Mouse (Mus musculus) left cerebral cortex, postnatal 14 days (tissue): ENCODE data around the gene Kif9. TPM values are rescaled to one million over a fixed set of nuclear protein-coding genes. Genes with fewer than 3 reads are reported as not detected.

Experiments used
- DNase-seq, 2 experiments: peaks; one replicate each; pipeline ENCODE4 v3.0.0; 2021 to 2022; ENCODE audit warnings: low spot score in 2 of 2, mixed read lengths in 1 of 2
- intact Hi-C: fragments of 180-260 bp; cut with DNase I; formaldehyde crosslinking; loops from one replicate; pipeline ENCODE4 v1.15.1; 2025
- long read RNA-seq, 2 experiments: library from polyadenylated mRNA; stranded (forward); transcript quantifications; one replicate each; pipeline ENCODE4 v2.0.0; 2021
- total RNA-seq, 2 experiments: library from RNA; stranded (reverse); gene quantifications; 2 replicates each; pipeline ENCODE4 v1.2.3; 2021

Kif9 gene
- 1 to 10 TPM; 4.6 to 6.4 TPM for total RNA-seq
- long read RNA-seq, experiment 1, partial matches to known transcripts, result 0 of 6 reads
- long read RNA-seq, experiment 1, other reads (novel, unspliced or antisense), result 5 of 6 reads
- long read RNA-seq, experiment 2, partial matches to known transcripts, result 0 of 2 reads
- long read RNA-seq, experiment 2, other reads (novel, unspliced or antisense), result 2 of 2 reads

DNA sequence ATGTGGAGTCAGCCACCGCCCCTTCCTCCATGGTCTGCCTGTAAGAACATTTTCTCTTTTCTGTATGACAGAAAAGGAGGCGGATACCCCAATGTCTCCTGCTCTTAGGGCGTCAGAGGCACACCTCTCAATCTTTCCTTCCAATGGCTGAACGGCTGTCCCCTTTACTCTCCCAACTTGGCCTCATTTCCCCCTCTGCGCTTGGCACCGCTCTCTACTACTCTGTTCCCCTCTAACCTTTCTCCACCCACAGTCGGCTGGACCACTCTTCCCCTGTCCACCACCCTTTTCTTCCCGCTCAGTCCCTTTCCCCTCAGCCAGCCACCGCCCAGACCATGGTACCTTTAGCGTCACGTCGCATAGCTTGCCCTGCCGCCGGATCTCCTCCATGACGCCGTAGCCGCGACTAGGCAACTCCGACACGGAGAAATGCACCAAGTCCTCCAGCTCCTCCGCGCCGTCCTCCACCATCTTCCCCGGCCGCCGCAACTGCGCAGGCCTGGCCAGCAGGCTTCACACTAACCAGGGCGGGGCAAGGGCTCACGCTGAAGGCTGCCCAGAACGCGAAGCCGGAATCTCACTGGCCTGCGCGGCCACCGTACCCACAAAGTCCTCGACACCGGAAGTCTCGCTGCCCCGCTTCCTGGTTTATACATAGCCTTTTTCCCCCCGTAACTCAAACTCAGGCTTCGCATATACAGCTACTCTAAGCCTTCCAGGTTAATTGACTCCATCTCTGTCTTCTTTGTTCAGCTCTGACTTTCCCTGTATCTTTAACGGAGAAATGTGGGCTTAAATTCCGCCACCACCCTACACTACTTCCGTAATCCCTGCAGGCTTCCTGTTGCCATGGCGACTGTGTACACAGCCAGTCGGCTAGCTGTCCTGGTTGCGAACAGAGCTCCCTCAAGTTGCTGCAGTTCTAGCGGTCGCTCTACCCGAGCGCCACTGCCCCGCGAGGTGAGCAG is at the start of gene Kif9, which contains the start of gene Klhl18:
Kif9 (plus strand) TSS at position 835 of the 968 bp plus-strand sequence.
Klhl18 (minus strand) TSS at position 571 of the 968 bp plus-strand sequence.
- DNase-seq, result peak; percentile 98 to 99
- intact Hi-C loops, result loop anchor here (5.0 kb wide), 1 partner anchor 56 kb away; the partner anchor contains the start of gene Setd2

DNA sequence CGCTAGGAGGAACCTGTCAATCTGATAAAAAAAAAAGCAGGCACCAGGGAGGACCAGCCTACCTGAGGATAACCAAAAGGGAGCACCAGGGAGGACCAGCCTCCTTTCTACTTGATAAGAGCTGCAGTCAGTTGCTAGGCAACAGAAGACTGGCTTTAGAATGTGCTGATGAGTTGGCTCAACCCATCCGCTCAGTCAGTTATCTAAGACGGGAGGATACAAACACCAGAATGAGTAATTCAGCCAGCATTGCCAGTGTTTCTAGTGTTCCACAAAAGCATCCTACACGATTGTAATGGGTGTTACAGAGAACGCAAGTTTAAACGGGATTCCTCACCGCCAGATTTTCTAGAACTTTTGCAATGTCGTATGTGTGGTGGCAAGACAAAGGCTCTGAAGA is 45.5 kb upstream of the Kif9 start:
- intact Hi-C loops, result no loop called here
- DNase-seq, result peak; percentile 45 to 81

DNA sequence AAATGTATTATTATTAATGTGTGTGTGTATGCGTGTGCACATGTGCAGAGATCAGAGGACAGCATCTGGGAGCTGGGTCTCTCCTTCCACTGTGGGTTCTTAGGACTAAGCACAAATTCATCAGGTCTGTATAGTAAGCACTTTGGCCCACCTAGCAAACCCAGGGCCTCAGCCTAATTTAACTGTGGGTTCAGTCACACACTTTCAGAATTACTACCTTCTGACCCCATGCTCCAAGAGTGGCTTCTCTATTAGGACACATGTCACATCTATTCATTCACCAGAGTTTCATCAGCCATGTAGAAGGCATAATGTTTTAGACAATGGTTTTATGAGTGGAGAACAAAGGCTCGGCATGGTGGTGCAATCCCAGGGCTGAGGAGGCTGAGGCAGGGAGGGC is 43.7 kb upstream of the Kif9 start:
- intact Hi-C loops, result no loop called here
- no peak for DNase-seq

DNA sequence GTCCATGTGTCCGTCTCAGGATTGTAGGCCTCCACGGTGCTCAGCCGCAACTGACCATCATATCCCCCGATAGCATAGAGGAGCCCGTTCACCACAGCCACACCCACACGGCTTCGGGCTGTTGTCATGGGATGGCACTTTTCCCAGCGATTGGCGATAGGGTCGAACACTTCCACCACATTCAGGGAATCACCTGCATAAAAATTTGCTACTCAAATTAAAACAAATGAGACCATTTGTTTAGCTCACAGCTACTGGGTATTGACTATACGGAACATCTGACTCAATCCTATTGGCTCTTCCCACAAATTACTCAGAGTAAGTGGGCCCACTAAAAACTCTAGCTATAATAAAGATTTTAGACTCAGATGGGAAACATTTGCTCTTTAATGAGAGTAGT is 40.7 kb upstream of the Kif9 start:
- intact Hi-C loops, result no loop called here
- DNase-seq, result no peak

DNA sequence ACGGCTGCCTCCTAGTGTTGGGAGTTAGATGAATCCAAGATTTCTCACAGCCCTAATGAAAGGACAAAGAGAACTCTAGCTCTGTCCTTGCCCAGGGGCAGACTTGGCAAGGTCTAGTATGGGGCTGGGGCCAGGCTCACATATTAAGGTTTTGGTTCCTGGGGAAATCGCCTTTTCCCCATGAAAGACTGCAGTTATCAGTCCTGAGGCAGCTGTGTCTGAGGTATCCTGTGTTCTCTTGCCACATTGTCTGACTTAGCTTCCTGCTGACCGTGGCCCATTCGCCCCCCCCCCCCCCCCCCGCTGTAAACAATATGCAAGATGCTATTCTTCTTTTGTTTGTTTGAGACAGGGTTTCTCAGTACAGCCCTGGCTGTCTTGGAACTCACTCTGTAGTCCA is 36.7 kb upstream of the Kif9 start:
- no peak for DNase-seq
- intact Hi-C loops, result loop anchor here (10.0 kb wide), 1 partner anchor 185 kb away; the partner anchor contains the start of gene Nradd

DNA sequence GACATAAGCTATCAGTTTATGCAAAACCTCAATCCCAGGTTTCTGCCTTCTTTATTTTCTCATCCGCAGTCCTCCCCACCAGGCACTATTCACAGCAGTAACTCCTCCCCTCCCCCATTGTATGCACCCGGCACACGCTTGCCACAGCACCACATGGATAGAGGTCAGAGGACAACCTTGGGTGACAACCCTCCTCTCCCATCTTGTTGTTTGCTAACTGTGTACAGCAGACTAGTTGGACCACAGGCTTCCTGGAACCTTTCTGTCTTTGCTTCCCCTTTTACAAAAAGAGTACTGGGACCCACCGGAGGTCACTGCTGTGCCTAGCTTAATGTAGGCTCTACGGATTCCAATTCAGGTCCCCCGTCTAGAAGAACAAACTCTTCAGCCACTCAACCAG is 36.2 kb upstream of the Kif9 start:
- DNase-seq, result no peak
- intact Hi-C loops, result loop anchor here (10.0 kb wide), 1 partner anchor 184 kb away; the partner anchor contains the start of gene Nradd

DNA sequence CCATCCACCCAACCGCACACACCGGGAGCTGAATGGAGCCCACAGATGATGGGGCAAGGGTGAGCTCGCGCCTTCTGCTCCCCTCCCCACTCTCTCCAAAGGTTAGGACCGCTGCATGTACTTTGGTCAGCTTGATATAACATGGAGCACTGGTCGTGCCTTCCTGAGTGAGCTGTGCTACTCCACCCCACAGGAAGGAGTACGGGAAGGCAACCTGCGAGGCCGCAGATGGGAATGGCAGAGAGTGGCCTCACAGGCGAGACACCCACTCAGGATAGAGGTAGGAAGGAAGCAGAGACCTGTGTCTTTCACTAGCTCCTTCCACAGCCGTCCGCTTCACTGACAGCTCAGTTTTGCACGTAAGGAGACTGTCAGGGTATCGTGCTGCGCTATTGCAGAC is 28.4 kb upstream of the Kif9 start:
- intact Hi-C loops, result loop anchor here (10.0 kb wide), 1 partner anchor 176 kb away; the partner anchor contains the start of gene Nradd
- no peak for DNase-seq

DNA sequence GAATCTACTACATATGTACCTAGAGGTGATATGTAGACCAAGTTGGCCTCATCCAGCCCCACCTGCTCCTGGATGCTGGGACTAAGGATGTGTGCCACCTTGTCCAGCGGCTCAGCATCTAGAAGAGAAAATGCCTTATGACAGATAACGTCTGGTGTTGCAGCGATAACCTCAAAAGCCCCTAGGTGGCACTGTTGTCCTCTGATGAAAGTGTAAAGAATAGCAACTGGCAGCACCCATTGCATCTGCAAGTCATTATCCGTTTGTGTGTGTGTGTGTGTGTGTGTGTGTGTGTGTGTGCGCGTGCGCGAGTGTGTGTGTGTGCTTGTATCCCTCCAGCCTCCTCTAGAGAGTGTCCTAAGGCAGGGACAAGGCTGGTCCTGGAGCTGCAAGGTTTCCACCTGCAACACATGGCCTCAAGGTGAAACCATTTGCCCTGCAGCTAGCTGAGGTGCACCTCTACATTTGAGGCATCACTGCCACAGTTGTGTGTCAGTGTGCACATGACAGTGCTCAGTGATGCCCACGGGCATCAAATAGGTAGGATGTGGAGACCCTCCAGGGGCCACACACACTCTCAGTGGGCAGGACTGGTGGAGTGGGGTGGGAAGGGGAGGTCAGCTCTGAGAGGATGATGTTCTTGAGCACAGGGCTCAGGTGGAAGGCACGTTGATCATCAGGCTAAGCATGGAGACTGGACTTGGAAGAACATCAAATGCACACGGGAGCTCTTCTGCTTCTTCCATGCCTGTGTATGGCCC is 27.7 kb upstream of the Kif9 start:
- intact Hi-C loops, result loop anchor here (10.0 kb wide), 1 partner anchor 176 kb away; the partner anchor contains the start of gene Nradd
- peak; percentile 88 to 96 for DNase-seq

DNA sequence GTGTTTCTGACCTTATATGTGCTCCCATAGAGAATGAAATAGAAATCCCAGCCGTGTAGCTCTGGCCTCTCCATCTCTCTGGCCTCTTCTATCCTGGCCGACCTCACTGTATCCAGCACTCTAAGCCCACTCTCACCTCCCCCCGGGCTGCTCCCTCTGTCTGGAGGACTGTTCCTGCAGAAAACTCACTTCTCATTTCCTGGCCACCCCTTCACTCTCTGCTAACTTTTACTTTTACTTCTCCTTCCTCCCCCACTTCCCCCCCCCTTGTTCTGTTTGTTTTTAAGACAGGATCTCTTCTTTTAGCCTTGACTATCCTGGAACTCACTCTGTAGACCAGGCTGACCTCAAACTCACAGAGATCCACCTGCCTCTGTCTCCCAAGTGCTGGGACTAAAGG is 24.2 kb upstream of the Kif9 start:
- no peak for DNase-seq
- intact Hi-C loops, result no loop called here

DNA sequence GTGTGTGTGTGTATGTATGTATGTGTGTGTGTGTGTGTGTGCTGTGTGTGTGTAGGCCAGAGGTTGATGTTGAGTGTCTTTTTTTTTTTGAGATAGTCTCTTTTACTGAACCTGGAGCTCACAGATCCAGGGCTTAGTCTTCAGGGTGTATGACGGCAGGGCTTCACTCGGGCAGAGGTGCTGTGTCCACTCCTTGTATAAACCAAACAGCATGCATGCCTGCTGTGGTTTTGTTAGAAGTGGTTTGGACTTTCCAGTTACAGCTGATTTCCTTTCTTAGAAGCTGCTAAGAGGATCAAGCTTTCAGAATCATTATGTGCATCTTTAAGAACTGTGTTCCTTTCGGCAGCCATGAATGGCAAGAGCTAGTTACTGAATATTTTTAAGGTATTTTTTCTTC is 18.8 kb upstream of the Kif9 start:
- no peak for DNase-seq
- intact Hi-C loops, result no loop called here

DNA sequence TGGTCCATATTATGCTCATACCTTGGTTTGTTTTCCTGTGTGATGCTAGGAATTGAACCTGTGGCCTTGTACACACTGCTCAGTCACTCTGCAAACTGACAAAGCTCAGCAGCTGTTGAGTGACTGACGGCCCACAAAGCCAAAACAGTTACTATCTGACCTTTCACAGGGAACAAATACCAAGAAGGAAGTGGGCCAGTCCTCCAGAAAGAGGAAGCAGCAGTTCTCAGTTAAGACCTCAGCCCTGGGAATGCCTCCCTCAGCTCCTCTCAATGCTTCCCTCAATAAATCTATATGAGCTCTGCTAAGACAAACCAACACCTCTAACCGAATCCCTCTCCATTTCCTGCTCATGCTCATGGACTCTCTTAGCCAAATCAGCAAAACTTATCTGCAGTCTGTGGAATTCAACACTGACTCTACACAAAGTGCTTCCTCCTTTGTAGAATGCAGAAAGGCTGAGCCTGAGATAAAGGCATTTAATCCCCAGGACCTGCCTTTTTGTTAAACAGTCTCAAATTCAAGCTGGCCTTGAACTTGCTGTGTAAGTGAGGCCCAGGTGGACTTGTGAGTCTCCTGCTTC is 17.5 kb upstream of the Kif9 start:
- intact Hi-C loops, result no loop called here
- DNase-seq, result no peak

DNA sequence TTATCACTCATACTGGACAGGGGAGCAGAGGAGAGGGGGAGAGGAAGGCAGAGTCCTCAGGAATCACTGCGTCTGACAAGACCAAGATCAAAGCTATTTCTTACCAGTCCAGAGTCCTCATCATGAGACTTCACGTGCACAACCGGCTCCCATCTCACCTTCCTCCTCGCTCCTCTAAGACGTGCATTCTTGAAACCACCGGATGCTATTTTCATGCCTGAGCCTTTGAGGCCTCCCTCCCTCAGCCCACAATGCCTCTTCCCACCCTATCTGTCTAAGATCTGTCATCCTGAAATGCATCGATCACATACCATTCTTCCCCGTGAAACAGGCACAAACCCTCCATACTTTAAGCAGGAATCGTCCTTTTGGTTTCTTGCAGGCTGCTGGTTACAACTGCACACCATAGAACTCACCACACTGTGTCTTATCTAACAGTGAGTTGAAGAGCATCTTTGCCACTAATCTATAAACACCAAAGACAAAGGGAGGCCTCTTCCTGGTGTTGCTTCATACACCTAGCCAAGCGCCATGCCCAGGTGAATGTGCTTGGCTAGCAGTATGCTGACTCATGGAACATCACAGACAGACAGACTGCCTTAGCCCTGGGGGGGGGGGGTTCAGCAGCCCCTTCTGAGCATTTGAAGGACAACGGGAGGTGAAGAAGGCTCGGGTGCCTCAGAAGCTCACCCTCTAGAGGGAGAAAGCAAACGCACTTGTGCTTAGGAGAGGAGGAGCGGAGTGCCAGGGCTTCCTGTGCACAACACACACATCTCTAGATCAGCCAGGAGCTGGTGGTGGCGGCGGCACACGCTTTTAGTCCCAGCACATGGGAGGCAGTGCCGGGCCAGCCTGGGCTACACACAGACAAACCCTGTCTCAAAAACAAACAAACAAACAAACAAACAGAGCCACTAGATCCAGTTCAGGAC is 15.6 kb upstream of the Kif9 start:
- intact Hi-C loops, result no loop called here
- no peak for DNase-seq

DNA sequence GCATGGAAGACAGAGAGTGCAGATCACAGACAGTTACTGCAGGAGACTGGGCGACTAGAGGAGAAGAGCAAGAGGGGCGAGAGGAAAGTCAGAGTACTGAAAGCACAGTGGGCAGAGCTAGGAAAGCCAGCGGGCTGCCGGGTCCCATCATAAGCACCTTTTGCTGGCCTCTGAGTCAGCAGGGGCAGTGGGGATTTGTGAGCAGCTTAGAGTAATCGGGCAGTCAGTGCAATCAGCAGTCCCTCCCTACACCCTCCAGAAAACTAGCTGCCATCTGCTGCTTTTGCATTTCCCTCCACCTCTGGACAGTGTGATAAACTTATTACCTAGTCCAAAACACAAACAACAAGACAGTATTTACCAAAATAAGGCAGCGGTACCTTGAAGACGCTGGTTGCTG is 14.4 kb upstream of the Kif9 start:
- intact Hi-C loops, result no loop called here
- no peak for DNase-seq

DNA sequence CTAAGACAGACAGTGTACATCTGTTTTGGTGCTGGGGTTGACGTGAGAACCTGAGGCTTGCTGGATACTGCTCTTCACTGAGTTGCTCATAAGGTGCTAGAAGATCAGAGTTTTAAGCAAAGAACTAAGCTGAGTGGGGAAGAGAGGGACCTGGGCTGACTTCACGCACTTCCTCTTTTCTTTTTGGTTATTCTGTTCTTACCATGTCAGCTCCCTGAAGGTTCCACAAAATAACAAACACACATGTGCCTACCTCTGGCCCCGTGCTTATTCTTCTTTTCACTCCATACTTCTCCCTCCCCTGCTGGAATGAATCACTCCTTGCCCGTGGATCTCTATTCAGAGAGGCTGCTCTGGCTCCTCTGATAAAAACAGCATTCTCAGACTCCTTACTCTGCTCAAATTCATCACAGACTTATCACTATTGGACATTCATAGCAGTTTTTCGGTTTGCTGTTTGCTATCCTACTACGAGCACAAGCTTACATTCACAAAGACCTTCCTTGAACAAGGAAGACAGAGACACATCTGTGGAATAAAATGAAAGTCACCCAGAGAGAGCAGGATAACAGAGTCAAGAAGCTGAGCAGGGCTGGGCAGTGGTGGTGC is 12.7 kb upstream of the Kif9 start:
- DNase-seq, result no peak
- intact Hi-C loops, result no loop called here

DNA sequence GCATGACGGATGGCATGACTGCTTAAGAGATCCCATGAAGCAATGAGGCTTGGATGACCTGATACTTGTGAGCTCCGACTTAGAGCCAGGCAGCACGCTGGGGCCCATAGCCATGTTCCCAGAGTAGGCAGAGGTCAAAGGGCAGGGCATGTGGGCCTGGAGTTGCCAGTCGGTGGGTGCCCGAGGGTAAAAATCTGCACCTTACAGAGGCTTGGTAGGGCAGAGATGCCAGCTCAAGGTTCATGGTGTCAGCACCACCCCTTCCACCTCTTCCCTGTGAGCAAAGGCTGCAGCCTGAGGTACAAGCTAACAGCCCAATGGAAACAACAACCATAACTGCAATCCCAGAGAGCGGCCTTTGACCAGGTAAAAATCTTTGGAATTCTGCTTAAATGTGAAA is 11.4 kb upstream of the Kif9 start:
- DNase-seq, result no peak
- intact Hi-C loops, result no loop called here

DNA sequence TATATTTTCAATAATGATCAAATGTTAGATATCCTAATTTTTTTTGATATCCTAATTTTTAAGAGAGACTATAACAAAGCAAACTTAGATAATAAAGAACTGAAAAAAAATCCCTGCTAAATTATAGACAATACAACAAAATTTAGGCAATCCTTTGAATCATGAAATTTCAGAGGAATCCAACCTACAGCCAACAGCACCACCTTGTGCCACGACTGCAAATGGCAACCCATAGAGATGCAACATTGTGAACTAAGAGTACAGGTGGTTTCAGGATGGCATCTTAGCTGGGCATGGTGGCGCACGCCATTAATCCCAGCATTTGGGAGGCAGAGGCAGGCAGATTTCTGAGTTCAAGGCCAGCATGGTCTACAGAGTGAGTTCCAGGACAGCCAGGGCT is 10.6 kb upstream of the Kif9 start:
- intact Hi-C loops, result no loop called here
- DNase-seq, result peak in 1 of 2 experiments; percentile 30

DNA sequence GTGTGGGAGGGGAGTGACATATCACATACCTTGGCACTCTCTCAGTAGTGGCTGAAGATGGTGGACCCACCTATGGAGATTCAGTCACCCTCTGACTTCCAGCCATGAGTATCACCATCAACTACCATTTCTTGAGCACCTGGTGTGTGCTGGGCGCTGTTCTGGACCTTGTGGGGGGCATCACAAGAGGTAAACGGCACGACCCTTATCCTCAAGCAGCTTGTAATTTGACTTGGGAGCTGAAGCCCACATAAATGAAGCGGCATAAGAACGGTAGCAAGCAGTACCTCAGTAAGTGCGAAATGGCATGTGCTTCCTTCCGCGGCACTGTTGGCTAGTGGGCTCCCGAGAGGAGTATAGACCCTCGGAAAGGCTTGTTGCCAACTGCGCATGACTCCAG is 1.2 kb downstream of the Kif9 start:
- DNase-seq, result no peak
- intact Hi-C loops, result loop anchor here (5.0 kb wide), 1 partner anchor 54 kb away; the partner anchor contains the start of gene Setd2

DNA sequence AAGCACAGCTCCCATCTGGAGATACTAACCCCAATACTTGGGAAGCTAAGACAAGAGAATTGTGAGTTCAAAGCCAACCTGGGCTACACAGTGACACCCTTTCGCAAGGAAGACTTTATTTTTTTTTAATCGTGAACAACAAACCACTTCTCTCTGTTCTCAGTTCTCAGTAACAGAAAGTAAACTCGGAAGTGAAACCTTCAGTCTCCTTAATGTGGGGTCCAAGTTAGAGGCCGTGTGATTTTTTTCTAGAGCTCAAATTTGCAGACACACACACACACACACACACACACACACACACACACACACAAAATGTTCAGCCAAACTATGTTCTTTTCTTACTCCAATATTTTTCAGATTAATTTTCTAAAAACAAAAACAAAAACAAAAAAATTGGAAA is 1.9 kb downstream of the Kif9 start:
- intact Hi-C loops, result loop anchor here (5.0 kb wide), 1 partner anchor 54 kb away; the partner anchor contains the start of gene Setd2
- no peak for DNase-seq
